Mouse (Mus musculus): ENCODE measurements around the gene Cnga2.
"Not testable (repeated sequence)": the region's sequence is repeated elsewhere in the genome, so short reads cannot be mapped to it uniquely, and the experiment has no call there.

Gene Cnga2

DNA sequence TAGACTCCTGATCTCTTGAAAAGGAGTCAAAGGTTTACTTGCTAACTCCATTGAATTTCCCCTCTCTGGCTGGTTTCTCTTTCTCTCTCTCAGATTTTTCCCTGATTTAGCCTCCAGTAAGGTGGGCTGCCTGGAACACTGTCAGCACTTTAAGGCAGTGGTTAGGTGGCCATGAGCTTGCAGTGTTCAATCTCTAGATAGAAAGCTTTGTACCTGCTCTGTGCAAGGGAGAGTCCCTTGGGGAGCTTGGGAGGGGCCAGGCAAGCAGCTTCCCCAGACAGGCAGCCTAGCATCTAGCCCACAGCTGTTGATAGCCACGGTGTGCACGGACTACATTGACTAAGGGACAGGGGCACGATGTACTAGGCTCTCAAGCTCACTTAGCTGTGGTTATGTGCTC, at the start of gene Cnga2:
Cnga2 (plus strand) TSS at position 301 of the 400 bp plus-strand sequence.
- no peak for DNase-seq (ENCODE audit: low read depth)

- peak; percentile 4 for DNase-seq (ENCODE audit: low read depth)
Observed at GRCm38 (mm10) chrX:71946631-71947030, 45.0 kb upstream of the Cnga2 start.

DNA sequence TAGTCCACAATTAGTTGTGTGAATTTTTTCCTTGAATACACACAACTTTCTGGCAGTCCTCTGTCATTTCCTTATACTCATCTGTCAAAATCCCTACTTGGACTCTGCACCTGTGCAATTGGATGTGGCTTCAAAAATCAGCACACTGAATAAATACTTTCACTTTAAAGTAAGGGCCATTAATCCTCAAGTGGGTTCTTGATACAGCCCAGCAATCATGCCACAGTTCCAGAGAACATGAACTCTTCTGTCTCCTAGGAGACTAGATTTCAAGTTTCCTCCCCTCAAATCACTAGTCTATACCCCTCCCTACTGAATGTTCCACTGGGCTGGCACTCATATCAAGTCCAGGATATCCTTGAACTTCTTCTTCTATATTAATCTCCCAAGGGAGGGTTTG, 33.3 kb upstream of the Cnga2 start:
- DNase-seq (ENCODE audit: low read depth), result no peak

DNA sequence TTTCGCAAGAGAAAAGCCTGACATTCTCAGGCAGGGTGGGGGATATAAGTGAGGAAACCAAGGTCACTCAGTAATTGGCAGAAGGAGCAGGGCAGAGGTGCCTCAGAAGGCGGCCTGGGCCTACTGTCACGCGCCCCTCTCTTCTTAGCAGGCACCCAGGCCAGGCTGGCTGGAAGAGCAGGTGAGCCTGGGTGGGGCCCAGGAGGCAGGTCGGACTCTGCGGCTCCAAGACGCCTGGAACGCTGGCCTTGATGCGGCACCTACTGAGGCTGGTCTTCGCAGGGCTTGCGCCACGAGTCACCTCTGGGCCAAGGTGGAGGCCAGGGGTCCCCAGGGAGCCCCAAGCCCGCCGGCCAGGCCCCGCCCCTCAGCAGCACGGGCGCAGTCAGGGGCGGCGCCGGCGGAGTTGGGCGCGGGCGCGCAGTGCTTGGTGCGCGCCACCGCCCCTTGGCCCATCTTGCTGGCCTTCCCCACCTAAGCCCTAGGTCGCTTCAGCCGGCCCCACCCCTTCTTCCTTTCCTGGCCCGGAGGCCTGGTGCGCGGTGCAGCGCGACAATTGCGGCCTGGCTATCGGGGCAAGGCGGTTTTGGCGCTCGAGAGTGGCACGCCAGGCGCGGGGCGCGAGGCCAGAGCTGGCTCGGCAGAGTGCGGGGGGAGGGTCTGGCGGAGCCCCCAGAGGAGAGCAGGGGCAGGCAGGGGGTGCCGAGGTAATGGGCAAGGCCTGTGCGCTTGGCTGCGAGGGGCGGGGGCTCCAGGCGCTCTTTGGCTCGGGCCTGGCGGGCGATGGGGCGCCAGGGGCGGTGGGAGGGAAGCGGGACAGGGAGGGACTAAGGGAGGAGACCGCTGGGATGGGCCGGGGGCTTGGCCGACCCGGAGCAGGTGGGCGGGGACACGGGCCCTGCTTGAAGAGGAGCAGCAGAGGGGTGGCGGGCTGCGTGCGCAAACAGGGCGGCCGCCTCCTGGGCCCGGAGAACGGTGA, 29.3 kb upstream of the Cnga2 start, which contains the start of gene Prrg3:
Prrg3 (plus strand) TSS at position 552 of the 979 bp plus-strand sequence.
- no peak for DNase-seq (ENCODE audit: low read depth)

GRCm38 (mm10) chrX:71963275-71963912, 28.3 kb upstream of the Cnga2 start:
- DNase-seq (ENCODE audit: low read depth), result no peak

DNA sequence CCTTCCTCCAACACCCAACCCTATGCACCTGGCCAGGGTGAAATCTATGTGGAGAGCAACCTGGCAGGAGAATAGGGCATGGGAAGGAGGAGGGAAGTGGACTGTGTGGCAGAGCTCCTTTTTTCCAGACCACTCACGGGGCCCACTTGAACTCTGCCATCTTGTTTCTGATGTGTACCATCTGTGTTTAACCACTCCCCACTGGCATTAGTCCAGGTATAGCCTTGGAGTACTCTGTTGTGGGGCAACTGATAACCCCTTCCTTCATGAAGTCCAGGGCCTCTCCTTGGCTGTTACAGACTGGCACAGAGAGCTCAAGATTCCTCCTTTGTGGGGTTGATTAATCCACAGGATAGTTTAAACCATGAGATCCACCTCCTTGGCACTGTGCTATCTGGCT, 23.4 kb upstream of the Cnga2 start:
- no peak for DNase-seq (ENCODE audit: low read depth)

DNA sequence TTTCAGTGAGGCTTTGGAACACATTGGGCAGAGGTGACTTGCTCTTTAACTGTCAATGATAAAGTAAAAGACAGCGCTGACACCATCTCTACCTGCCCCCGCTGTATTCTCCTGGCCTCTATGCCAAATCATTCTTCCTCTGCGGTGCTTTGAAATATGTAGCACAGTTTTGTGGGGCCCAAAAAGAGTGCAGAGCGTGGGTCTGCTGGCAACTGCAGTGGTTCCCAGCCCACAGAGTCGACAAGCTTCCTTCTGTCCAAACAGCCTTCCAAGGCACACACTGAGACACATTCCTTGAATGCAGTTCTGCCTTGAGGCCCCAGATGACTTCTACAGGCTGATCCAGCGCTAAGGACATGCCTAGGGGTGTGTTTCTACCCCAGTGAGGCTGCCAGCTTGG, 22.8 kb upstream of the Cnga2 start:
- no peak for DNase-seq (ENCODE audit: low read depth)

- no peak for DNase-seq (ENCODE audit: low read depth)
Observed at GRCm38 (mm10) chrX:71971325-71971724, 20.3 kb upstream of the Cnga2 start.

GRCm38 (mm10) chrX:71972686-71973085, 19.0 kb upstream of the Cnga2 start, which contains the start of gene Fate1:
TSS of gene Fate1 (plus strand) at chrX:71972986.
- DNase-seq (ENCODE audit: low read depth), result no peak

DNA sequence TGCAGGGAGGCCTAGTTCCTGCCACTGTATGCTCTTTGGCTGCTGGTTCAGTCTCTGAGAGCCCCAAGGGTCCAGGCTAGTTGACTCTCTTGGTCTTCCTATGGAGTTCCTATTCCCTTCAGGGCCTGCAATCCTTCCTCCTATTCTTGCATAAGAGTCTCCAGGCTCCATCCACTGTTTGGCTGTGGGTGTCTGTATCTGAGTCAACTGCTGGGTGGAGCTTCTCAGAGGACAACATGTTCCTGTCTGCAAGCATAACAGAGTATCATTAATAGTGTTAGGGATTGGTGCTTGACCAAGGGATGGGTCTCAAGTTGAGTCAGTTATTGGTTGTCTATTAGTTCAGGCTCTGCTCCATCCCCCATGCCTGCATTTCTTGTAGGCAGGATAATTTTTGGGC, 14.0 kb upstream of the Cnga2 start:
- DNase-seq (ENCODE audit: low read depth), result not testable (repeated sequence)

DNA sequence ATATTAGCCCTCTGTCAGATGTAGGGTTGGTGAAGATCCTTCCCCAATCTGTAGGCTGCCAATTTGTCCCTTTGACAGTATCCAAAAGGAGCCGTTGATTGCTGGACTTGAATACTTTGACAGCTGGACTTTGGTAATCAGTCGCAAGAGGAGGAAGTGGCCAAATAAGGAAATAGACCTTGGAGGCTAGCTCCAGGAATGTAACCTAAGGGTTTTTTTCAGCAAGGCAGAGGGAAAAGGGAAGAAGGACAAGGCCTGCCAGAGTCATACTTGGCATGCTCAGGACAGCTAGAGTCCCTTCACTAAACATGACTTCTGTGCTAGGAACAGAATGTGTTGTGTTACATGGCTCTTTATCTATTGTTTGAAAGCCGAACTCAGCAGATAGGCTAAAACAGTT, 11.2 kb upstream of the Cnga2 start:
- DNase-seq (ENCODE audit: low read depth), result no peak

DNA sequence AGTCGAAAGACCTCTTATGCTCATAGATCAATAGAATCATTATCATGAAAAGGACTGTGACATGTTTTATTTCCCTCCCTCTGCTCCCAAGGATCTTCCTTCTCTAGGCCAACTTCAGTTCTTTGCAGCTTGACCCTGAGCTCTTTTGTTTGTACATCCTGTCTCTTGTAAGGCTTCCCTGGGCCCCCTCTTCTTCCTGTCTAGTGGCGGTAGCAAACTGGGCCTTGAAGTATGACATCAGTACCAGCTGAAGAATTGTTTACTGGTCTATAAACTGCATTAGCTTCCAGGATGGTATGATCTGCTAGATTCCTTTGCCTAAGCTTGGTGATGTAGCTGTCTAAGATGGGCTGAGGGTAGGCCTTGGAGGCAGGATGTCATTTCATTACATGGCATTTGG, 10.3 kb upstream of the Cnga2 start:
- DNase-seq (ENCODE audit: low read depth), result no peak

DNA sequence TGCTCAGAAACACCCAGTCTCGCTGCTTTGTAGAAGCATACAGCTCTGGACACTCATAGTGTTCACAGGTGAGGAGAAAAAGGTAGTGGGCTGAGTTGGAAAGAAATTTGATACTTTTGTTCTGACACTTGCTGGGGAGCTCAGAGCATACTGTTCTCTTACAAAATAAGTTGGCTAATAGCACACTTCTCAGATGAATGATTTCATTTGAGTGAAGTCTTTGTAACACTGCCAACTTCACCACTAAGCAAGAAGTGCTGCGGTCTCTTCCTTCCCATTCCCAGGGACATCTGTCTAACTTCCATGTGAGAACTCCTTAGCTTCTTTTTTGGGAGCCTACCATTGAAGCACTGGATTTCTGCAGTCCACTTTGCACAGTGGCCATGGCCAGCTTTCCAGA, 8.4 kb upstream of the Cnga2 start:
- no peak for DNase-seq (ENCODE audit: low read depth)

- no peak for DNase-seq (ENCODE audit: low read depth)
Observed at GRCm38 (mm10) chrX:71983775-71984174, 7.9 kb upstream of the Cnga2 start.

- DNase-seq (ENCODE audit: low read depth), result no peak
Observed at GRCm38 (mm10) chrX:71995972-71996371, 4.3 kb downstream of the Cnga2 start.

DNA sequence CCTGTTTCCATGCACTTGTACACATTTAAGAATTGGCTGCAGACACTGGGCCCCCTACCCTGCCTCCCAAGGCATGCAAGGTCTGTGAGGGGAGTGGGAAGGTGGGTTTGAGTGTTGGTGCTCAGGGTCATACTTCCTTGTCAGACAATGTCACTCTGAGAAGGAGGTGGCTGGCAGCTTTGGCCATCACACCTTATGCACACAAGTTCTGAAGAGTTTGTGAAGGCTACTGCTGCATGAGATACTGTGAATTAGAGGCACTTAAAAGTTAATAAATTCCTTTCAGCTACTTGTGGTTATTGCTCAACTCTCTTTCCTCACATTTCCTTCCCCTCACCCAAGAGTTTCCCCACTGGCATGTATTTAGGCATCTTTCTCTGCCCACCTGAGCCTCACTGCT, 18.3 kb downstream of the Cnga2 start:
- no peak for DNase-seq (ENCODE audit: low read depth)

DNA sequence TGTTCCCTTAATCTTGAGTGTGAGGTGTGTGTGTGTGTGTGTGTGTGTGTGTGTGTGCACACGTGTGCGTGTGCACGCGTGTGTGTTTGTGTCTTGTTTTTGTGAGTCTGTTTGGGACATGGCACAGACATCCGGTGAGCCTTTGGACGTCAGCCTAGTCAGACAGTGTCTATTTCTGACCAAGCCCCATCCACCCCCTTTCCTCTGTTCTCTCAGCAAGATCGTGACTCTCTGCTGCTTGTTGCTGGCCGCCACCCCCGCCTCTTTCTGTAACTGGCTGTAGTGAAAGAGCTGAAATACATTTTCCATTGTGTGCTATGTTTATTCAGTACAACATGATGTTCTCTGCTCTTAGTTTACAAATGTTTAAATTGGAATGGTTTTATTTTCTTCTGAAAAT, 20.6 kb downstream of the Cnga2 start:
- DNase-seq (ENCODE audit: low read depth), result no peak

DNA sequence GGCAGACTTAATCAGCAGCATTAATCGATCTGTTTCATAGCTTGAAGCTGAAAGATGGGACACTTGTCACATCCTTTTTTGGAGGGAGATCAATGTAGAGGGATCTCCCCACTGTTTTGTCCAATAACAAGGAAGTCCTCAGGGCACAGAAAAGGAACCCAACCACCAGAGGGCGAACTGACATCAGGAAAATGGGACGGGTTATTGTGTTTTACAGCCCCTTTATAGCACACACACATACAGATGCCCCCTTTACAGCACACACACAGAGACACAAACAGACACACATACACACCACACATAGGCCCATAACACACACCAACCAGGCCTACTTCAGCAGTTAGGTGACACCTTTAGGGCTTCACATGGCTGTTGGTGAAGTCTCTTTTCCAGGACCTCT, 21.2 kb downstream of the Cnga2 start:
- no peak for DNase-seq (ENCODE audit: low read depth)

DNA sequence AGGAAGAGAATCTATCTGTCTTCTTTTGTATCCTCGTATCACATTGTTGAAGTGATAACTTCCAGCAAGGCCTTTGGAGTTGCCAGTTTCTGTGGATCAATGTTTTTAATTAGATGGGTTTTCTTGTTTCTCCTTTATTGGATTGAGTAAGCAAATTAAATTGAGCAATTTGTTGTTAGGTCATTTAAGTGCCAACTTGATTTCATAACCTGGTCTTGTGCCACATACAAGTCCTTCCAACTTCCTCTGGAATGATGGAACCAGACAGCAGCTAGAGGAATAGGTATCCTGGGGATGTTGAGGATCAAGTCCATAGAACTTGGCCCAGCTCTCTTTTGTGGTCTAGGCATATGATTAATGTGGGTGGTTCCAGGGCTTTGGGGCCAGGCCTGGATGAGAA, 30.6 kb downstream of the Cnga2 start:
- DNase-seq (ENCODE audit: low read depth), result no peak

DNA sequence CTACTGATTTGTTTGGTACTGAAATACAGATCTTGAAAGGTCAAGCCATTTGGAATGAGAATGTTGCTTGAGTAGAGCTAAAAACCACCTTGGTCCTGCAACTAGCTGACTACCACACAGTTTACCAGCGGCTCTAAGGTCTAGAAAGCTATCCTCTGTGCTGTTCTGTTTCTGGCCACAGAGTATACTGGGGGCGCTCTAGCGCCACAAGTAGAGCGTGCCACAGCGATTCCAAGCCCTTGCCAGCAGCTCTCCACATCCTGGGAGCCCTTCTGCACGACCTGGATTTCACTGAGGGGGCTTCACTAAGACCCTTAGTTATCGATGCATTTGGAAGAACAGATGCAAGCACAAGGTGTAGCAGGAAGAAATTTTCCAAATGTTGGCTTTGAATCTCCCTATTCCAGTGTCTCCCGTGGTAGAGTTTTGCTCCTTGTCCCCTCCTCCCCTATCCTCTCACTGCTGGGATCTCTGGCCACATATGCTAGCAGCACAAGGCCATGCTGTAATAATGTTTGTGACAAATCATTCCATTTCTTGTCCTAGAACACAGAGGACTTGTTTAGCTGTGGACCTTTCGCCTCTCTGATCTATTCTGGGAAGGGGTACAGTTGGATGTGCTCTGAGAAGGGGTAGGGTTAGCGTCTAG, 31.2 kb downstream of the Cnga2 start:
- no peak for DNase-seq (ENCODE audit: low read depth)

GRCm38 (mm10) chrX:72023542-72023941, 31.9 kb downstream of the Cnga2 start:
- DNase-seq (ENCODE audit: low read depth), result no peak

DNA sequence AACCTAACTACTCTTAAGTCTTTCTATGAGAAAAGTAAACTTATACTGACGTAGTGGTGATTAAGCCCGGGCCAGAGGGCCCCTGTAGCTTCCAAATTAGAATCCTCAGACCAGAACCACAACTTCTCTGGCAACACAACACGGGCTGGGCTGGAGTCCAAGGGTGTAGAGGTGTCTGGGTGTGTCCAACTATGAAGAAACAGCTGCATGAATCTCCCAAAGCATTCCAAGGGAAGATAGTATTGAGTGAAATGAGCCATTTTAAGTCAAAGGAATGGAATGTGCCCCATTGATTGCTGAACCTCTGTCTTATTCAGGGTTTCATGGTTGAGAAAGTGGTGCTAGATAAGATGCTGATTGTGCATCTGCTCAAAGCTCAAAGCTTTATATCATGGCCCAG, 52.4 kb downstream of the Cnga2 start:
- no peak for DNase-seq (ENCODE audit: low read depth)

DNA sequence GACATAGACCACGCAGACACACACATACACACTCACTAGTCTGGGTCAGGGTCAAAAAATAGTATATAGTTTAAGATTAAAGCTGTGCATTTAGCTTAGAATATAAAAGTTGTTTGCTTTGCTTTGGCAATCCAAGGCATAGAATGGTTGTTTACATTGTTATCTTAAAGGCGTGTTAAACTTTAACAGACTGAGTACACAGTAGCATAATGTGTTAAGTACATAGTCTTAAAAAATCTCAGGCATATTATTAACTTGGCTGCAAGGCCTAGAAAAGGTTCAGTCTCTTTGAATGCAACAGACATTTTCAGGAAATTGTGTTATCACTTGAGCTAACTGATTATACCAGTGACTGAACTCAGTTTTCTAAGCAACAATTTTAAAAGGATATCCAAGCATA, 56.3 kb downstream of the Cnga2 start:
- DNase-seq (ENCODE audit: low read depth), result no peak

Data from naive thymus-derived CD4-positive, alpha-beta T cell, adult 2 months (primary cell).